Mouse (Mus musculus): ENCODE results near the gene Abcb6.

GRCm38 (mm10) chr1:75133421-75134207 is 46.6 kb downstream of the Abcb6 start, which contains the start of gene Slc23a3:
- TF ChIP-seq CTCF (IDR thresholded peaks at IDR 0.05; ENCODE audit: control insufficient read depth, insufficient read depth, insufficient read length) (no peak), CEBPB (IDR thresholded peaks at IDR 0.05; ENCODE audit: low read depth) (no peak), MAX (IDR thresholded peaks at IDR 0.05) (no peak), FOSL1 (IDR thresholded peaks at IDR 0.05; ENCODE audit: insufficient read depth, low read length, poor library complexity, severe bottlenecking) (no peak), MYOG (IDR thresholded peaks at IDR 0.05; ENCODE audit: control insufficient read depth, extremely low read depth, insufficient read length) (no peak), USF1 (IDR thresholded peaks at IDR 0.05; ENCODE audit: low read depth) (no peak)
